Mouse (Mus musculus) midbrain, embryonic 10.5 days (tissue): ENCODE measurements around the gene Aff3. TPM values are rescaled to one million over a fixed set of nuclear protein-coding genes. Genes with fewer than 3 reads are reported as not detected.

Experiments used
- DNase-seq: peaks from one replicate; pipeline ENCODE4 v3.0.0-alpha.2; 2017; ENCODE audit warnings: low spot score
- H3K27ac ChIP-seq: fragments of 300-500 bp; sonication (generic); replicated peaks from 2 replicates; pipeline ENCODE4 v1.5.1; 2016; ENCODE audit warnings: mild to moderate bottlenecking
- H3K27me3 ChIP-seq: fragments of 300-500 bp; sonication (generic); 2 replicates; pipeline ENCODE4 v1.6.1; 2016; ENCODE audit warnings: low read depth, mild to moderate bottlenecking; ENCODE audit not compliant: poor library complexity, severe bottlenecking
- H3K36me3 ChIP-seq: fragments of 300-500 bp; sonication (generic); 2 replicates; pipeline ENCODE4 v1.6.1; 2016; ENCODE audit warnings: mild to moderate bottlenecking, moderate library complexity
- H3K4me1 ChIP-seq: fragments of 300-500 bp; sonication (generic); 2 replicates; pipeline ENCODE4 v1.6.1; 2016
- H3K4me3 ChIP-seq: fragments of 300-500 bp; sonication (generic); 2 replicates; pipeline ENCODE4 v1.5.1; 2016; ENCODE audit warnings: mild to moderate bottlenecking, moderate library complexity
- H3K9me3 ChIP-seq: fragments of 300-500 bp; sonication (generic); replicated peaks from 2 replicates; pipeline ENCODE4 v1.6.1; 2016; ENCODE audit warnings: mild to moderate bottlenecking
- WGBS: fragments of 180-500 bp; shearing (Covaris S2); methylation state at CpG from one replicate; pipeline ENCODE4 v1.1.7; 2016; 5-methylcytosine and 5-hydroxymethylcytosine counted together
- polyA plus RNA-seq: library from polyadenylated mRNA; unstranded; fragments of >200 nt; fragmentation: Nextera tagmentation; extraction: Ambion mirVana; gene quantifications from 2 replicates; pipeline ENCODE4 v1.2.1, GENCODE M21; 2016

Gene Aff3
- polyA plus RNA-seq, 1 experiment from 2014 or later: 3.0 TPM

- WGBS: 88% methylated on average over 6 of the region's 6 CpGs
- Histone ChIP-seq H3K36me3 (no peaks in the 10 kb centered on the region), H3K4me3 (no peak overlapping the region), H3K4me1 (peaks cover 12% of the 10 kb centered on the region; the same call in 1 of the 2 replicates), H3K27ac (no peak overlapping the region), H3K27me3 (no peaks in the 10 kb centered on the region), H3K9me3 (no peaks in the 10 kb centered on the region)
- no peak for DNase-seq
These were observed 296.6 kb downstream of the Aff3 start for GRCm38 (mm10) chr1:38368081-38368689.

GRCm38 (mm10) chr1:38367404-38368080 is 297.2 kb downstream of the Aff3 start:
- H3K4me1 ChIP-seq: peaks cover 12% of the 10 kb centered on the region; the same call in 1 of the 2 replicates
- H3K4me3 ChIP-seq: no peak overlapping the region
- no peaks in the 10 kb centered on the region for H3K9me3 ChIP-seq
- WGBS: 95% methylated on average over 14 of the region's 14 CpGs
- no peak for DNase-seq
- H3K27me3 ChIP-seq: no peaks in the 10 kb centered on the region
- no peak overlapping the region for H3K27ac ChIP-seq
- H3K36me3 ChIP-seq: no peaks in the 10 kb centered on the region

- H3K9me3 ChIP-seq: no peaks in the 10 kb centered on the region
- no peaks in the 10 kb centered on the region for H3K36me3 ChIP-seq
- DNase-seq: no peak
- H3K27me3 ChIP-seq: no peaks in the 10 kb centered on the region
- no peak overlapping the region for H3K4me3 ChIP-seq
- WGBS: 73% methylated on average over 2 of the region's 2 CpGs
- H3K4me1 ChIP-seq: peaks cover 12% of the 10 kb centered on the region; the same call in 1 of the 2 replicates
- H3K27ac ChIP-seq: no peak overlapping the region
These were observed 300.9 kb downstream of the Aff3 start for GRCm38 (mm10) chr1:38363856-38364255.

- peaks cover 12% of the 10 kb centered on the region; the same call in 1 of the 2 replicates for H3K4me1 ChIP-seq
- H3K9me3 ChIP-seq: no peaks in the 10 kb centered on the region
- H3K27ac ChIP-seq: no peak overlapping the region
- WGBS: 99% methylated on average over 3 of the region's 3 CpGs
- no peak for DNase-seq
- H3K36me3 ChIP-seq: no peaks in the 10 kb centered on the region
- no peaks in the 10 kb centered on the region for H3K27me3 ChIP-seq
- H3K4me3 ChIP-seq: no peak overlapping the region
These were observed 302.5 kb downstream of the Aff3 start for GRCm38 (mm10) chr1:38362275-38362674.

GRCm38 (mm10) chr1:38358797-38359349 is 305.9 kb downstream of the Aff3 start:
- Histone ChIP-seq H3K36me3 (no peaks in the 10 kb centered on the region), H3K4me3 (no peak overlapping the region), H3K27ac (no peak overlapping the region), H3K4me1 (peaks cover 4% of the 10 kb centered on the region; the same call in 1 of the 2 replicates), H3K9me3 (no peaks in the 10 kb centered on the region), H3K27me3 (no peaks in the 10 kb centered on the region)
- DNase-seq: no peak
- 95% methylated on average over 26 of the region's 26 CpGs for WGBS

- H3K4me3 ChIP-seq: no peak overlapping the region
- H3K4me1 ChIP-seq: no peaks in the 10 kb centered on the region
- no peaks in the 10 kb centered on the region for H3K27me3 ChIP-seq
- no peak for DNase-seq
- H3K36me3 ChIP-seq: no peaks in the 10 kb centered on the region
- WGBS: 85% methylated on average over 10 of the region's 10 CpGs
- no peaks in the 10 kb centered on the region for H3K9me3 ChIP-seq
- no peak overlapping the region for H3K27ac ChIP-seq
These were observed 306.6 kb downstream of the Aff3 start for GRCm38 (mm10) chr1:38357933-38358796.

GRCm38 (mm10) chr1:38354585-38354984 is 310.2 kb downstream of the Aff3 start:
- no peaks in the 10 kb centered on the region for H3K27me3 ChIP-seq
- H3K9me3 ChIP-seq: no peaks in the 10 kb centered on the region
- no peak for DNase-seq
- H3K4me1 ChIP-seq: no peaks in the 10 kb centered on the region
- no peak overlapping the region for H3K27ac ChIP-seq
- 94% methylated on average over 4 of the region's 4 CpGs for WGBS
- no peaks in the 10 kb centered on the region for H3K36me3 ChIP-seq
- H3K4me3 ChIP-seq: no peak overlapping the region

- Histone ChIP-seq H3K27me3 (no peaks in the 10 kb centered on the region), H3K9me3 (no peaks in the 10 kb centered on the region), H3K4me3 (no peak overlapping the region), H3K27ac (no peak overlapping the region), H3K36me3 (no peaks in the 10 kb centered on the region), H3K4me1 (0 out of 2 replicates have a peak, but pooled peaks cover 3% of the 10 kb centered on the region)
- WGBS: 91% methylated on average over 4 of the region's 4 CpGs
- no peak for DNase-seq
These were observed 317.4 kb downstream of the Aff3 start for GRCm38 (mm10) chr1:38347346-38347745.

GRCm38 (mm10) chr1:38334206-38334605 is 330.5 kb downstream of the Aff3 start:
- Histone ChIP-seq H3K27ac (no peak overlapping the region), H3K36me3 (no peaks in the 10 kb centered on the region), H3K9me3 (no peaks in the 10 kb centered on the region), H3K4me1 (peaks cover 9% of the 10 kb centered on the region; the same call in 1 of the 2 replicates), H3K4me3 (no peak overlapping the region), H3K27me3 (no peaks in the 10 kb centered on the region)
- no peak for DNase-seq
- WGBS: 92% methylated on average over 7 of the region's 7 CpGs

- DNase-seq: no peak
- Histone ChIP-seq H3K4me1 (peaks cover 9% of the 10 kb centered on the region; the same call in 1 of the 2 replicates), H3K27ac (no peak overlapping the region), H3K9me3 (no peaks in the 10 kb centered on the region), H3K27me3 (no peaks in the 10 kb centered on the region), H3K36me3 (no peaks in the 10 kb centered on the region), H3K4me3 (no peak overlapping the region)
- 93% methylated on average over 5 of the region's 5 CpGs for WGBS
These were observed 331.8 kb downstream of the Aff3 start for GRCm38 (mm10) chr1:38332919-38333318.

- WGBS: 76% methylated on average over 5 of the region's 5 CpGs
- H3K9me3 ChIP-seq: no peaks in the 10 kb centered on the region
These were observed 340.5 kb downstream of the Aff3 start for GRCm38 (mm10) chr1:38324206-38324605.

GRCm38 (mm10) chr1:38321861-38322260 is 342.9 kb downstream of the Aff3 start:
- DNase-seq: no peak
- H3K9me3 ChIP-seq: no peaks in the 10 kb centered on the region
- 96% methylated on average over 8 of the region's 8 CpGs for WGBS

More at GRCm38 (mm10) chr1:38324206-38324605, 340.5 kb downstream of the Aff3 start:
- no peak for DNase-seq
- H3K27me3 ChIP-seq: no peaks in the 10 kb centered on the region
- H3K27ac ChIP-seq: no peak overlapping the region
- H3K36me3 ChIP-seq: no peaks in the 10 kb centered on the region
- peaks cover 7% of the 10 kb centered on the region; the same call in 1 of the 2 replicates for H3K4me1 ChIP-seq
- no peak overlapping the region for H3K4me3 ChIP-seq

More at GRCm38 (mm10) chr1:38321861-38322260, 342.9 kb downstream of the Aff3 start:
- no peaks in the 10 kb centered on the region for H3K36me3 ChIP-seq
- H3K27ac ChIP-seq: no peak overlapping the region
- no peaks in the 10 kb centered on the region for H3K27me3 ChIP-seq
- peaks cover 7% of the 10 kb centered on the region; the same call in 1 of the 2 replicates for H3K4me1 ChIP-seq
- no peak overlapping the region for H3K4me3 ChIP-seq
